Mouse (Mus musculus) MN1 (cell line): Measurements from ENCODE around the gene Zeb2.

Source experiments
- DNase-seq: peaks from one replicate; pipeline ENCODE4 v3.0.0-alpha.2; 2016; ENCODE audit warnings: low spot score

Gene Zeb2

GRCm38 (mm10) chr2:45060768-45061167 lies 56.4 kb downstream of the Zeb2 start:
- no peak for DNase-seq

GRCm38 (mm10) chr2:45060202-45060601 lies 57.0 kb downstream of the Zeb2 start:
- no peak for DNase-seq

- DNase-seq = no peak
These were observed 57.6 kb downstream of the Zeb2 start for GRCm38 (mm10) chr2:45059599-45059998.

- DNase-seq = no peak
These were observed 58.2 kb downstream of the Zeb2 start for GRCm38 (mm10) chr2:45059010-45059409.

GRCm38 (mm10) chr2:45058183-45058582 lies 59.0 kb downstream of the Zeb2 start:
- DNase-seq = no peak

- no peak for DNase-seq
These were observed 60.2 kb downstream of the Zeb2 start for GRCm38 (mm10) chr2:45056856-45057562.

GRCm38 (mm10) chr2:45055926-45056325 lies 61.3 kb downstream of the Zeb2 start:
- no peak for DNase-seq

GRCm38 (mm10) chr2:45055034-45055615 lies 62.1 kb downstream of the Zeb2 start:
- DNase-seq = no peak

GRCm38 (mm10) chr2:45054070-45055025 lies 62.8 kb downstream of the Zeb2 start:
- no peak for DNase-seq

GRCm38 (mm10) chr2:45052587-45052986 lies 64.6 kb downstream of the Zeb2 start:
- no peak for DNase-seq

GRCm38 (mm10) chr2:45051321-45051720 lies 65.9 kb downstream of the Zeb2 start:
- DNase-seq = no peak

GRCm38 (mm10) chr2:45049923-45050322 lies 67.3 kb downstream of the Zeb2 start:
- no peak for DNase-seq

- DNase-seq = no peak
These were observed 67.9 kb downstream of the Zeb2 start for GRCm38 (mm10) chr2:45049279-45049678.

- no peak for DNase-seq
These were observed 76.4 kb downstream of the Zeb2 start for GRCm38 (mm10) chr2:45040706-45041312.

- no peak for DNase-seq
These were observed 77.7 kb downstream of the Zeb2 start for GRCm38 (mm10) chr2:45039503-45039902.

GRCm38 (mm10) chr2:45028091-45028638 lies 89.0 kb downstream of the Zeb2 start:
- no peak for DNase-seq

GRCm38 (mm10) chr2:45017186-45017800 lies 99.9 kb downstream of the Zeb2 start:
- DNase-seq = no peak

- no peak for DNase-seq
These were observed 103.9 kb downstream of the Zeb2 start for GRCm38 (mm10) chr2:45013325-45013724.

GRCm38 (mm10) chr2:45012676-45013075 lies 104.5 kb downstream of the Zeb2 start:
- no peak for DNase-seq

- DNase-seq = no peak
These were observed 106.5 kb downstream of the Zeb2 start for GRCm38 (mm10) chr2:45010701-45011100.

GRCm38 (mm10) chr2:44999906-45000305 lies 117.3 kb downstream of the Zeb2 start:
- no peak for DNase-seq

GRCm38 (mm10) chr2:44998710-44999109 lies 118.5 kb downstream of the Zeb2 start:
- no peak for DNase-seq
